Mouse (Mus musculus) right cerebral cortex, adult 18-20 months (tissue): Measurements from ENCODE around the gene Olfr620.

Experiments
- DNase-seq: peaks from one replicate; pipeline ENCODE4 v3.0.0; 2022; ENCODE audit warnings: mixed read lengths

The Olfr620 gene

DNA sequence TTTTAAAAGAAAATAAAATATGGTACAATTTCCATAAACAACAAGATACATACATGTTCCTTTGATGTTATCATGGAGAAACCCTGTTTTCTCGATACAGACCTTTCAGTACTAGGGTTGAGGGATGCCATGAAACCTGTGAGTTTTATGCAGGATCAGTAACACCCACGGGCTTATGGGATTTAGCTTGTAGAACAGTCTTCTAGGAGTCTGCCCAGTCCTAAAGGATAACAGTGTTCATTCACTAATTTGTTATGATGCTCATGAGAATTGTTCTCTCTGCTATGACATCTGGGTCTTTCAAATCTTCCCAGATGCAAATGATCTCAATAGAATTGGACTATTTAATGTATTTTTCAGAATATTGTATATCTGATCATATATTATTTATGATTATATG lies at the start of gene Olfr620:
Gene Olfr620, minus strand, starts transcription at position 101 of the 400 bp plus-strand sequence.
- DNase-seq = no peak

DNA sequence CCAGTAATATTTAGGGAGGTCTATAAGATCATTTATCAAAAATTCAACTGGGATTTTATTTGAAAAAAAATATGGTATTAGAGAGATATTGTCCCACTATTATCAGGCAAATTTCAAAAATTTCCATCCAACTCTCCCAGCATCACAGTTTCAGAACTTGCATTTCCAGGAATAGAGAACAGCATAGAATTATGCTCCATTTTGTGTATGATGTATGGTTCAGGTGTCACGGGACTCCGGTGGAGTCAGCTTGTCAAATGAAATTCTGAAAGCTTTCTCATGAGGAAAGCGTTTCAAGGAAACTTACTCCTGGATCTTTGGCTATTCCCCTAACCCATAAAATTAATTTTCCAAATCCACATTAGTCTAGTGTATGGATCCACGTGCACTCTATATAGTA lies 31.7 kb upstream of the Olfr620 start:
- no peak for DNase-seq

DNA sequence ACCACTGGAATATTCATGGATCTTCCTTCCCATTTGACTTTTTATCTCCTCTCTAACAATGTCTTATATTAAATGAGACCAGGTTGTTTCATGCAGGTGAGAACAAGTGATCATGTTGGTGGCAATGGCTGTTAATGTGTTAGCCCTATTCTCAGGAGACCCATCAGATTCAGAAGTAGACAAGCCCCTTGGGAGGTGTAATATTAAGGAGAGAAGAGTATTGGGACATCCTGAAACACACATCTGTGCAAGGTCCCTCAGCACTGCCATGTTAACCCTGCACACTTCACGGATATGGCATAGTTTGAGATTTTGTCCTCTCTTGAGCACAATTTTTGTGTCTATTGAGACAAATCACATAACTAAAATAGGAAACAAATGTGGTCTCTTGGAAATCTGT lies 30.3 kb upstream of the Olfr620 start, which contains the start of gene Olfr622:
Gene Olfr622, minus strand, starts transcription at position 101 of the 400 bp plus-strand sequence.
- DNase-seq = no peak

DNA sequence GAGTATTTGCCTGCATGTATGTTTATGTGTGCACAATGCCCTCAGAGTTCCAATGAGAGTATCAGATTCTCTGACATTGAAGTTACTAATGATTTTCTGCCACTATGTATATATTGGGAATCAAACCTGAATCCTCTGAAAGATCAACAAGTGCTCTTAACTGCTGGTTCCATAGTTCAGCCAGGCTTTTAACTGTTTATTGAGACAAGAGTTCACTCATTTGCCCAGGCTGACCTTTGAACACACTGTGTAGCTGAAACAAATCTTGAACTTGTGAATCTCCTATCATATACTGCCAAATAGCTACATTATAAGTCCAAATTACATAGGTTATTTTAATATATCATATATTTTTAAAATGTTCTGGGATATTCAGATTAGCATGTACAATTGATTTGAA lies 24.5 kb upstream of the Olfr620 start:
- DNase-seq = no peak

DNA sequence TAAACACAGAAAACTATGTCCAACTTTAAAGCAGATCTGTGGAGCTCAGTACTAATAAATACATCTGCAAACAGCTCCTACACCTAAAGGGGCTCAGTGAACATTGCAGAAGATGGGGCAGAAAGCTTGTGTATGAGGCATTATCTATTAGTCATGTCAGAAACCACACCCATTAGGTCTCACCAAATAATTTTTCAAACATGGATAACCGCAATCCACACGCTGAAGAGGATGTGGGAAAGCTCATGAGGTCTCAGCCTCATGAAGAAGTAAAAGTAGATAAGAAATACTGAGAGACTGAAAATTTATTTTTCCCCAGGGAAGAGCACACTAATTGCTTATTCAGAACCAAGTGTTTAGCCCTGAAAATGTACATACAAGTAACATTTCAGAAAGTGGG lies 4.9 kb downstream of the Olfr620 start:
- no peak for DNase-seq

DNA sequence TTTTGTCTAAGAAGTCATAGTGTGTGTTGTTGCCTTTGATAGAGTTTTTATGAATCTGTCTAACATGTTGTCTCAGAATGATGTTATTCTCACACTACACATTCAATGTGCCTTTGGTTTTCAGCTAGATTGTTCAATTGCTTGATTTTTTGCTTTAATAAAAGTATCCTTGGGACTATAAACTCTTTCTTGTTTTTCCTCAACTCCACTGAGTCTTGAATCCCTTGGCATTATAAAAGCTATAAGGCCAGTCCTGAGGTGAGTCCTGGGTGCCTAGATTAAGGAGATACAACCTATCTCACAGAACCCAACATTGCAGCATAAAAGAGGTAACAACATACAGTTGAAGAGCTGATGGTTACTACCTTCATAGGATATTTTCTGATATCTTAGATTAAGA lies 12.1 kb downstream of the Olfr620 start, which contains the start of gene Olfr619:
Gene Olfr619, plus strand, starts transcription at position 301 of the 400 bp plus-strand sequence.
- DNase-seq = no peak

DNA sequence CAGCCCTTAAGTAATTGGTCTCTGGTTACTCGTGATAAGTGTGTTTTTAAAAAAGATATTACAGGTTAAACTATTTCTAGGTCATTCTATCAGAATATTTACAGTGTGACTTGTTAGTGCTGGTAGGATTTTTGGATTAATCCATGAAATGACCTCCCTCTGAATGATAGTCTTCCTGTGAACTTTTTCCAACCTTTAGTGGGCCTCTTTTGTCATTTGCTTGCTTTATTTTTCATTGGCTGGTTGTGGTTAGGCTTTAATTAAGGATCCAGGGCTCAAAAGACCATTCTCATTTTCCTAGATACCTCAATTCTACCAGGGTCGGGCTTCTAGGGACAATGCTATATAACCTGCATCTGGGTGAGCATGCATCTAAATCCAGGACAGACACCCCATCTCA lies 22.5 kb downstream of the Olfr620 start, which contains the start of gene Olfr618:
Gene Olfr618, plus strand, starts transcription at position 301 of the 400 bp plus-strand sequence.
- no peak for DNase-seq

DNA sequence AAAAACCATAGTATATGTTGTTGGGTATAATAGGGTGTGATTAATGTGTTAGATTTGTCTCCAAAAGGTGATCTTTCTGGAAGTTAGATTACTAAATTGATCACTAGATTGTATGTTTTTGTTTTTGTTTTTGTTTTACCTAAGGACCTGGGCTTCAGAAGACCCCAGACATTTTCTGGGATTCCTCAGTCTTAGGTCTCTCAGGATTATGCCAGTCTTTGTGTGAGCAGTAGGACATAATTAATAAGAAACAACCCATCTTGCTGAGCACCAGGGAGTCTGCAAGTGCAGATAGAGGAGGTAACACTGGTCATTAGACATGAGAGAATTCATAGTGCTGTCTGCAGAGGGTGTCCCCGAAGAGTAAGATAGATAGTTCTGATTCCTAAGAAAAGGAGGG lies 39.6 kb downstream of the Olfr620 start, which contains the start of gene Olfr617:
Gene Olfr617, plus strand, starts transcription at position 301 of the 400 bp plus-strand sequence.
- no peak for DNase-seq

DNA sequence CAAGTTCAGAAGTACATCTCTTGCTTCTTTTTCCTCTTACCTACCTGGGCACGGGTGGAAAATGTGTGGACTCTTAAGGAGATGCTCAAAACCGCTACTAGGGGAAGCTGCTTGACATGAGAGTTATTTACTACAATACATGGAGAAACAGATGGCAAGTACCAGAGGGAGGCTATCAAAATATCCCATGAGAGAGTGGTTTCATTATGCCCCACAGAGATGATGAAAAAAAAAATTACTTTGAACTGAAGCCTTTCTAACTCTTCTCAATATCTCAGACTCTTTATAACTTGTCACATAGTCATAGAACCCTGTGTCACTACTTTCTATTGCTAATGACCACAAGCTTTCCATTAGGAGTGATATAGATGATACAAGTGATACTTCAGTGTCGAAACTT lies 43.3 kb downstream of the Olfr620 start, which contains the start of gene Olfr616:
Gene Olfr616, minus strand, starts transcription at position 101 of the 400 bp plus-strand sequence.
- DNase-seq = no peak

DNA sequence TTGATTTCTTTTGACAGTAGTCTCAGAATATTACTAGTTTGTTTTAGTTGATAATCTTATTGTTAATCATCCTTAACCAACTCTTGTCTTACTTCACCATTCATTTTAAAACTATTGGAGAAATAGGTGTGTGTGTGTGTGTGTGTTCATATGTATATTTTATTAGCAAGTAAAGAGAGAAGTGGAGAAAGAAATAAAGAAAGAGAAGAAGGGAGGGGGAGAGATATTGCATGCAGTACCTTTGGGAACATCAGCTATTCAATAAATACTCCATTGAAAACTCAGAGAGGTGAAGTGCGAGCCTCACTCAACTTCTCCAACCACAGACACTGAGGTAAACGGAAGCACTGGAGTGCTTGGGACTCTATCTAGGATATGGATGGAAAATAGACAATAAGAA lies 56.6 kb downstream of the Olfr620 start, which contains the start of gene Olfr615:
Gene Olfr615, plus strand, starts transcription at position 301 of the 400 bp plus-strand sequence.
- DNase-seq = no peak
